Mouse (Mus musculus) embryo, embryonic 11 days (tissue): Measurements from ENCODE around the gene Eef1g.
A peak's percentile ranks its signal among the peaks of the same experiment; 100 is the strongest.

ENCODE experiments used
- DNase-seq: peaks from one replicate; pipeline ENCODE4 v3.0.0-alpha.2; 2015

The Eef1g gene

DNA sequence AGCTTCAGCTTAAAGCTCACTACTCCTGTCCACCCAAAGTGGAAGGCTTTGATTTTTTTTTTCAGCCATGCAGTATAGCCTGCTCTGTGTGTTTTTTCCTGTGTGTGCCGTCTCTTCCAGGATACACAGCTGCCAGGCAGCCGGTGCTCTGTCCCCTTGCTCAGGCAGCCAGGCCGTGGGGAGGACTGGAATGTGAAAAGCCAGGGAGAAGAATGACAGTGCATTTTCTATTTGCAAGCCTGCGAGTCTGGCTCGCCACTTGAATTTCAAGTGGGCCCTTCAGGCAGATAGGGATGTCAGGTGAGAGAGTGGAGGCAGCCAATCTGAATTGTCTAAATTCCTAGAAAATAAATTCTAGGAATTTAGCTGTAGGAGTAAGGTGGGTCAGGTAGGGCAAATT is 61.0 kb downstream of the Eef1g start:
- DNase-seq: peak; percentile 33
